Mouse (Mus musculus) CH12.LX (cell line): Measurements from ENCODE around the gene Ing1. TPM values are rescaled to one million over a fixed set of nuclear protein-coding genes. Genes with fewer than 3 reads are reported as not detected.
"Not testable (repeated sequence)": the region's sequence is repeated elsewhere in the genome, so short reads cannot be mapped to it uniquely, and the experiment has no call there.

Experiments used
- DNase-seq: peaks from one replicate; pipeline ENCODE4 v3.0.0-alpha.2; 2013; ENCODE audit errors: extremely low read depth
- H3K27ac ChIP-seq: 2 replicates; pipeline ENCODE4 v1.5.1; 2012; ENCODE audit warnings: low read depth, mild to moderate bottlenecking, control low read depth, moderate library complexity; ENCODE audit not compliant: insufficient read depth
- H3K27me3 ChIP-seq: replicated peaks from 2 replicates; pipeline ENCODE3; 2012; ENCODE audit warnings: inconsistent platforms
- H3K36me3 ChIP-seq, 2 experiments: replicated peaks in 1 of 2; 2 replicates each; pipeline versions ENCODE3 to v1.6.1; 2012; ENCODE audit warnings: inconsistent platforms in 1 of 2, low read length in 1 of 2, mild to moderate bottlenecking in 1 of 2, mixed read lengths in 1 of 2, moderate library complexity in 1 of 2; ENCODE audit not compliant: control insufficient read depth in 1 of 2, insufficient read depth in 1 of 2
- H3K4me1 ChIP-seq, 2 experiments: 2 replicates each; pipeline ENCODE4 v1.6.1; 2012; ENCODE audit warnings: inconsistent platforms in 1 of 2, moderate library complexity in 1 of 2; ENCODE audit not compliant: insufficient read depth in 2 of 2, control insufficient read depth in 1 of 2
- H3K4me2 ChIP-seq: 2 replicates; pipeline ENCODE4 v1.6.1; 2012; ENCODE audit warnings: low read depth, mild to moderate bottlenecking, control low read depth; ENCODE audit not compliant: poor library complexity, insufficient read depth, severe bottlenecking
- H3K4me3 ChIP-seq, 3 experiments: fragments of 150-350 bp in 1 of 3; sonication (generic) in 1 of 3; replicated peaks in 1 of 3; 2 replicates each; pipeline versions ENCODE3 to v1.5.1; 2011 to 2012; ENCODE audit warnings: low read depth in 2 of 3, low read length in 2 of 3, mild to moderate bottlenecking in 2 of 3, moderate library complexity in 2 of 3, control low read depth in 1 of 3, improper control_type of control experiment in 1 of 3, inconsistent platforms in 1 of 3, mixed read lengths in 1 of 3; ENCODE audit not compliant: poor library complexity in 1 of 3
- H3K79me2 ChIP-seq: replicated peaks from 2 replicates; pipeline ENCODE4 v1.6.1; 2012; ENCODE audit warnings: mild to moderate bottlenecking, moderate library complexity; ENCODE audit not compliant: control insufficient read depth, poor library complexity, insufficient read depth, severe bottlenecking; ENCODE audit errors: extremely low read depth
- H3K9ac ChIP-seq: 2 replicates; pipeline ENCODE4 v1.6.1; 2012; ENCODE audit warnings: low read depth, mild to moderate bottlenecking, control low read depth, moderate library complexity; ENCODE audit not compliant: insufficient read depth
- H3K9me3 ChIP-seq: replicated peaks from 2 replicates; pipeline ENCODE3; 2012; ENCODE audit warnings: low read length, inconsistent platforms, mixed read lengths
- CHD1 ChIP-seq: IDR thresholded peaks from 2 replicates; pipeline ENCODE4 v1.6.1; 2012; ENCODE audit warnings: low read depth, low read length, improper control_type of control experiment, inconsistent platforms
- CTCF ChIP-seq, 2 experiments: IDR thresholded peaks in 1 of 2; conservative IDR thresholded peaks in 1 of 2; 2 replicates each; pipeline ENCODE4 v1.5.1; 2011 to 2012; ENCODE audit warnings: low read depth in 2 of 2, low read length in 2 of 2, improper control_type of control experiment in 1 of 2, inconsistent platforms in 1 of 2, mild to moderate bottlenecking in 1 of 2, moderate library complexity in 1 of 2
- E2F4 ChIP-seq: IDR thresholded peaks from 2 replicates; pipeline ENCODE4 v1.6.1; 2011; ENCODE audit warnings: low read depth, low read length, improper control_type of control experiment; ENCODE audit not compliant: insufficient replicate concordance
- ELF1 ChIP-seq: IDR thresholded peaks from 2 replicates; pipeline ENCODE4 v1.6.1; 2014; ENCODE audit warnings: low read depth, mild to moderate bottlenecking, inconsistent platforms, low read length, improper control_type of control experiment
- EP300 ChIP-seq: IDR thresholded peaks from 2 replicates; pipeline ENCODE4 v1.6.1; 2011; ENCODE audit warnings: low read length, improper control_type of control experiment
- JUN ChIP-seq: IDR thresholded peaks from 2 replicates; pipeline ENCODE4 v1.6.1; 2011; ENCODE audit warnings: low read depth, mild to moderate bottlenecking, low read length, improper control_type of control experiment, moderate library complexity; ENCODE audit not compliant: insufficient read depth
- JUND ChIP-seq: conservative IDR thresholded peaks from 2 replicates; pipeline ENCODE4 v1.6.1; 2011; ENCODE audit warnings: low read depth, low read length, improper control_type of control experiment
- MAFK ChIP-seq: IDR thresholded peaks from 2 replicates; pipeline ENCODE4 v1.6.1; 2011; ENCODE audit warnings: low read length, improper control_type of control experiment; ENCODE audit not compliant: insufficient replicate concordance
- MEF2A ChIP-seq: IDR thresholded peaks from 2 replicates; pipeline ENCODE4 v1.6.1; 2014; ENCODE audit warnings: low read depth, mild to moderate bottlenecking, inconsistent platforms, low read length, improper control_type of control experiment, borderline replicate concordance
- MXI1 ChIP-seq: IDR thresholded peaks from 2 replicates; pipeline ENCODE4 v1.6.1; 2011; ENCODE audit warnings: mild to moderate bottlenecking, low read depth, low read length, improper control_type of control experiment
- MYC ChIP-seq: IDR thresholded peaks from 2 replicates; pipeline ENCODE4 v1.6.1; 2011; ENCODE audit warnings: low read depth, mild to moderate bottlenecking, improper control_type of control experiment, low read length
- NELFE ChIP-seq: IDR thresholded peaks from 2 replicates; pipeline ENCODE4 v1.6.1; 2011; ENCODE audit warnings: low read depth, low read length, improper control_type of control experiment
- NRF1 ChIP-seq: IDR thresholded peaks from 2 replicates; pipeline ENCODE4 v1.6.1; 2014; ENCODE audit warnings: low read depth, mild to moderate bottlenecking, inconsistent platforms, low read length, improper control_type of control experiment, moderate library complexity
- POLR2A ChIP-seq: IDR thresholded peaks from 2 replicates; pipeline ENCODE4 v1.6.1; 2011; ENCODE audit warnings: low read depth, mild to moderate bottlenecking, improper control_type of control experiment, low read length
- RCOR1 ChIP-seq: conservative IDR thresholded peaks from 2 replicates; pipeline ENCODE4 v1.6.1; 2012; ENCODE audit warnings: low read depth, mild to moderate bottlenecking, inconsistent platforms, low read length, improper control_type of control experiment
- SMC3 ChIP-seq: IDR thresholded peaks from 2 replicates; pipeline ENCODE4 v1.6.1; 2011; ENCODE audit warnings: low read depth, low read length, improper control_type of control experiment
- TBP ChIP-seq: conservative IDR thresholded peaks from 2 replicates; pipeline ENCODE4 v1.6.1; 2011; ENCODE audit warnings: low read depth, low read length, improper control_type of control experiment
- TCF12 ChIP-seq: IDR thresholded peaks from 2 replicates; pipeline ENCODE4 v1.6.1; 2014; ENCODE audit warnings: low read depth, mild to moderate bottlenecking, inconsistent platforms, low read length, improper control_type of control experiment
- ZKSCAN1 ChIP-seq: IDR thresholded peaks from 2 replicates; pipeline ENCODE4 v1.6.1; 2012; ENCODE audit warnings: low read depth, inconsistent platforms, low read length, improper control_type of control experiment, borderline replicate concordance
- ZMIZ1 ChIP-seq: IDR thresholded peaks from 2 replicates; pipeline ENCODE4 v1.6.1; 2012; ENCODE audit warnings: low read depth, mild to moderate bottlenecking, inconsistent platforms, low read length, improper control_type of control experiment
- ZNF384 ChIP-seq: IDR thresholded peaks from 2 replicates; pipeline ENCODE4 v1.6.1; 2012; ENCODE audit warnings: low read depth, low read length, improper control_type of control experiment, inconsistent platforms
- dilution Hi-C: fragments of 300-500 bp; cut with MboI; formaldehyde crosslinking; loops from 2 replicates; pipeline ENCODE4 v1.14.3; 2020; ENCODE audit warnings: low sequenced_read_pairs; ENCODE audit not compliant: extremely low pct_unique_long_range_greater_than_20kb, extremely low pct_ligation_motif_present
- in situ Hi-C: fragments of 300-500 bp; cut with MboI; formaldehyde crosslinking; loops from 3 replicates; pipeline ENCODE4 v1.14.3; 2019; ENCODE audit warnings: low sequenced_read_pairs, low pct_ligation_motif_present, low pct_unique_long_range_greater_than_20kb, mixed read lengths
- polyA plus RNA-seq: library from polyadenylated mRNA; unstranded; fragments of >175 nt; gene quantifications from 2 replicates; pipeline ENCODE4 v1.2.1, GENCODE M21; 2012; ENCODE audit warnings: low read depth; ENCODE audit not compliant: insufficient read length
- total RNA-seq, 2 experiments: library from RNA; depleted of rRNA; stranded (reverse); fragments of 300-350 nt in 1 of 2; fragments of >200 nt in 1 of 2; gene quantifications; 2 replicates each; pipeline ENCODE4 v1.2.3; 2012 to 2014

Ing1 gene
- total and polyA plus RNA-seq, 3 experiments, result 30.9 to 47.8 (median 33.8) TPM

DNA sequence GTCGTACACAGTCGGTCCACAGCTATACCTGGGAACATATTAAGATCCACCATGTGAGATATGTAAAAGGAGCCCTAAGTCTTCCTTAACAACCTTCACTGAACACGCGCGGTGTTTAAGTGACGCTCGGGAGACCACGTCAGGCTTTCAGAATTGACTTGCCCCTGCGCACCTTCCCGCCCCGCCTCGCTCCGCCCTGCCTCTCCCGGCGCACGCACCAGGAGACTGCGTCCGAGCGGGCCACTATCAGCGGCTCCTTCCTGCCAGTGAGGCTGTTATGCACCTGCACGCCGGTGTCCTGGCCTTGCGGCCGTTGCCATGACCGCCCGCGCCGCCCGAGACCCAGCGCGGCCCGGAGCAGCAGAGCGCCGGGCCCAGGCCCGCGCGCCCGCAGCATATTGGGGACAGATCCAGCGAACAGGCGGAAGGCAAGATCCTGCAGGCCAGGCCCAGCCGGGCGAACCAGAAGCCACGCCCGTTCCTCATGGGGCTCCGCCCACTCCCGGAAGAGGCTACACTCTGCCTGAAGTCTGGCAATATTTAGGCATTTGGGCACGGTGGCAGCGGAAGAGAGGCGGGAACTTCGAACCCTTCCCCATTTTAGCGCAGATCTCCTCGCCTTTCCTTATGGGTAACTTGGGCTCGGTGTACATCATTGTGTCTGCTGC, 5.0 kb upstream of the Ing1 start, which contains the start of gene Cars2 (continued):
- peak; percentile 98 for TF ChIP-seq ELF1

DNA sequence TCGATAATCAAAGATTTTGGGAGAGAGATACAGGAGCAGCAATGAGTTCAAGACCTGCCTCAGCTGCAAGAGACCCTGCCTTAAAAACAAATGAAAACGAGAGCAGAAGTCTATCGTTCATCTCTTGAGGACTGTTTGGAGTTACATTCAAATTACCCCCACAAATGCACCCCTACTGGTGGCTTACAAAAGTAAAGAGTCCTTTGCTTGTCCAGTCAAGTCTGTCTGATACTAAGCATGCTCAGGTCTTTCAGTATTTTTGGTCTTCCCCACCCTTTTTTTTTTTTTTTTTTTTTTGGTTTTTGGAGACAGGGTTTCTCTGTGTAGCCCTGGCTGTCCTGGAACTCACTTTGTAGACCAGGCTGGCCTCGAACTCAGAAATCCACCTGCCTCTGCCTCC, 3.9 kb upstream of the Ing1 start:
- H3K4me3 ChIP-seq, DNase-seq, H3K27me3 ChIP-seq, H3K27ac ChIP-seq, dilution Hi-C loops, H3K9ac ChIP-seq, H3K9me3 ChIP-seq, H3K79me2 ChIP-seq: not testable (repeated sequence)
- Histone ChIP-seq H3K36me3 (peaks cover 9 to 23% of the 10 kb centered on the region in 2 experiments), H3K4me1 (peaks cover 9 to 38% of the 10 kb centered on the region in 2 experiments), H3K4me2 (peak overlapping the region; percentile 67; the same call in 1 of the 2 replicates)
- TF ChIP-seq MYC (peak; percentile 45; the same call in 1 of the 2 replicates), MXI1 (0 out of 2 replicates have a peak, but pooled peaks have one; percentile 18), CTCF (conservative IDR thresholded peaks at IDR 0.05 in 1 of 2, IDR thresholded peaks at IDR 0.05 in 1 of 2; ENCODE audit: low read depth in 2 of 2, low read length in 2 of 2) (peak in 1 of 2 experiments; percentile 33; a peak in 2 of 4 replicates), ZNF384 (peak; percentile 57), NRF1 (0 out of 2 replicates have a peak, but pooled peaks have one; percentile 36)
- in situ Hi-C loops, result loop anchor here (5.0 kb wide), 1 partner anchor 66 kb away; no protein-coding TSS in a partner anchor

DNA sequence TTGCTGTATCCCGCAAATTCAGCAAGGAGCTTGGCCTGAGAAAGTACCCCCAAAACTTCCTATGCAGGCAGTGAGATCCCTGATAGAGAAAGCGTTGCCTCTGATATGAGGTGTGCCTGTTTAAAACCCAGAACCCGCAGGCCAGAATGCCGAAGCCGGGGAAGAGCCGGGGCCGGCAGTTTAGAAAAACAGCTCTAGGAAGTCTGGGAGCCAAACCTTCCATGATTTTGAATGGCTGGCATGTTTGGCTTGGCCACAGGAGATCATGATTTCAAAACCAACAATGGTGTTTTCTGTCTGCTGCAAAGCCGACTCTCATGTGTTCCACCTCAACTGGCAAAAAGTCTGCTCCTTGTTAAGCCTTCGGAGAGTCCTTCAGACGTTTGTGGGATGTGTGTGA, 3.0 kb upstream of the Ing1 start:
- Histone ChIP-seq H3K9ac (no peak overlapping the region), H3K79me2 (peaks cover 10% of the 10 kb centered on the region), H3K4me1 (peaks cover 9 to 33% of the 10 kb centered on the region in 2 experiments), H3K9me3 (no peaks in the 10 kb centered on the region), H3K36me3 (peaks cover 3 to 16% of the 10 kb centered on the region in 2 experiments)
- dilution Hi-C loops, result no loop called here
- TF ChIP-seq JUND, result no peak
- no peak for TF ChIP-seq MAFK
- no peak for TF ChIP-seq CHD1
- TF ChIP-seq TCF12, result no peak
- TF ChIP-seq EP300, result no peak
- no peak for TF ChIP-seq RCOR1
- TF ChIP-seq TBP, result no peak
- no peak for TF ChIP-seq MEF2A
- no peak for TF ChIP-seq ZKSCAN1
- TF ChIP-seq NRF1, result no peak
- TF ChIP-seq NELFE, result no peak
- no peak for TF ChIP-seq ELF1
- no peak for TF ChIP-seq JUN
- no peak for TF ChIP-seq E2F4
- TF ChIP-seq MYC, result no peak
- TF ChIP-seq POLR2A, result no peak
- TF ChIP-seq SMC3, result no peak
- TF ChIP-seq ZMIZ1, result no peak
- TF ChIP-seq, all 38 proteins: peak for 0
- Histone ChIP-seq H3K4me3 (no peak overlapping the region), H3K27me3 (no peaks in the 10 kb centered on the region), H3K4me2 (no peak overlapping the region), H3K27ac (no peak overlapping the region)
- in situ Hi-C loops, result loop anchor here (5.0 kb wide), 1 partner anchor 65 kb away; no protein-coding TSS in a partner anchor
- no peak for DNase-seq
